Comparison of ENCODE assay signal across 24 mouse cellular contexts in the genomic region with DNA sequence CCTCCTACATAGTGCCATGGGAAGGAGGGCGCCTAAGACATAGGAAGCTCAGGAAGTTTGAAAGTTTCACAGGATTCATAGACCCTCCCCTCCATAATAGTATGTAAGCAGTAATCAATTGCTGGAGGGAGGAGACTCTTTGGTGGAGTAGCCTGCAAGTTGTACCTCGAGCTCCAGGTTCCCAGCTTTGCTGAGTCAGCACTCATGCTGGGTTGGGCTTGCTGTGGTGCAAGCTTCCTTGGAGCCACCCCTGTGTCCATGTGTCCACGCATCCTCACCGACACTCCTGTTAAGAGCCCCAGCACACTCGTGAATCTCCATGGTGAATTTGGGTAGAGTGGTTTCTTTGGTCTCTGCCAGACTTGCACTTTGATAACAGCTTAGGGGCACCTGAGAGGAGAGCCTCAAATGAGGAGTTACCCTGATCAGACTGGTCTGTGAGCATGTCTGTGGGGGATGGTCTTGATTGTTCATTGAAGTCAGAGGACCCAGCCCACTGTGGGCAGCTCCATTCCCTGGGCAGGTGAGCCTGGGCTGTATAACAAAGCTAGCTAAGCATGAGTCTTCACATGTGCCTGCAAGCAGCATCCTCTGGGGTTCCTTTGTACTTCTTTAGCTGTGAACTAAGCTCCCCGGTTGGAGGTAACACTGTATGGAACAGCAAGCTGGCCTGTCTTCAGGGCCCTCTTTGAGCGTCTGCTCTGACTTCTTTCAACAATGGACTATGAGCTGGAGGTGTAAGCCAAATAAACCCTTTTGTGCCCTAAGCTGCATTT.
DNase-seq lines count a peak whose midpoint lies in the region; ATAC-seq and TF ChIP-seq lines count a peak whose summit lies in the region.
"Had no signal": no experiment of that assay in that cellular context is flagged by ENCODE, and none has a peak within 500 bp of the region (broad histone marks: within the 10 kb centered on the region; RNA-seq: fewer than 3 reads in every experiment).

No protein-coding gene starts in this region.

- H3K4me2 ChIP-seq in midbrain, embryonic 11.5 days, result no peak overlapping the region
- no peak overlapping the region for H3K4me2 ChIP-seq in midbrain, embryonic 16.5 days (ENCODE audit: low read length)
- H3K4me2 ChIP-seq: embryonic facial prominence, embryonic 13.5 days; embryonic facial prominence, embryonic 15.5 days; forebrain, embryonic 12.5 days had no signal

- WGBS in midbrain, embryonic 11.5 days, result 78% methylated on average over 7 of the region's 7 CpGs
- 82% methylated on average over 7 of the region's 7 CpGs for WGBS in midbrain, embryonic 16.5 days

- DNase-seq in midbrain, embryonic 11.5 days (ENCODE audit: low spot score, missing footprints), result peak; percentile 65
- no peak for DNase-seq in ES-E14 (ENCODE audit: low read depth, low spot score)
- no peak for DNase-seq in thymus, postnatal 25 days
- DNase-seq in spleen, adult 12 weeks (ENCODE audit: low spot score), result no peak
- DNase-seq: adrenal gland, adult 8-10 months; adrenal gland, postnatal 14 days; adrenal gland, postnatal 36 days; cerebellum, adult 11 months; cerebellum, adult 18-20 months; cerebellum, adult 8-10 months; cerebellum, adult 9-11 months; cerebellum, postnatal 14 days; cerebellum, postnatal 36 days; embryo, embryonic 11 days had no signal

- peaks cover 2% of the 10 kb centered on the region; the same call in 1 of the 2 replicates for H3K9me3 ChIP-seq in midbrain, embryonic 11.5 days (ENCODE audit: control insufficient read depth, low read length)
- H3K9me3 ChIP-seq in midbrain, embryonic 16.5 days (replicated peaks; ENCODE audit: control insufficient read depth, low read length, poor library complexity, severe bottlenecking), result no peaks in the 10 kb centered on the region; the same call in 1 of the 2 replicates
- no peaks in the 10 kb centered on the region for H3K9me3 ChIP-seq in ES-E14 (ENCODE audit: control insufficient read depth, insufficient read depth, low read depth, low read length)
- H3K9me3 ChIP-seq: embryonic facial prominence, embryonic 15.5 days had no signal

- no peaks in the 10 kb centered on the region for H3K27me3 ChIP-seq in midbrain, embryonic 11.5 days (ENCODE audit: control insufficient read depth, insufficient read depth, low read length)
- no peaks in the 10 kb centered on the region for H3K27me3 ChIP-seq in midbrain, embryonic 16.5 days (ENCODE audit: control insufficient read depth, insufficient read depth, low read depth, low read length)
- H3K27me3 ChIP-seq: embryonic facial prominence, embryonic 13.5 days; embryonic facial prominence, embryonic 15.5 days; forebrain, embryonic 12.5 days; Patski had no signal

- no peak for ATAC-seq in midbrain, embryonic 11.5 days (ENCODE audit: low FRiP score)
- ATAC-seq in midbrain, embryonic 16.5 days, result no peak
- ATAC-seq: activated CD4-positive, CD25-positive, alpha-beta regulatory T cell, adult 4 months; forebrain, embryonic 14.5 days; forebrain, embryonic 16.5 days; Patski had no signal

- H3K4me1 ChIP-seq in midbrain, embryonic 11.5 days (ENCODE audit: control insufficient read depth, insufficient read depth, low read length), result no peaks in the 10 kb centered on the region
- H3K4me1 ChIP-seq in midbrain, embryonic 16.5 days (ENCODE audit: control insufficient read depth, insufficient read depth, low read length), result no peaks in the 10 kb centered on the region
- H3K4me1 ChIP-seq in ES-E14 (ENCODE audit: control insufficient read depth in 2 of 2, insufficient read depth in 2 of 2, low read length in 2 of 2, poor library complexity in 1 of 2), result peaks cover 0 to 3% of the 10 kb centered on the region in 2 experiments; a peak in 1 of 4 replicates
- H3K4me1 ChIP-seq: forebrain, embryonic 12.5 days had no signal

- no peak overlapping the region for H3K9ac ChIP-seq in midbrain, embryonic 11.5 days (ENCODE audit: low read length)
- H3K9ac ChIP-seq in midbrain, embryonic 16.5 days (ENCODE audit: low read depth, low read length), result no peak overlapping the region
- no peak overlapping the region for H3K9ac ChIP-seq in ES-E14 (ENCODE audit: insufficient read depth, low read depth, low read length, poor library complexity, severe bottlenecking)
- H3K9ac ChIP-seq: embryonic facial prominence, embryonic 13.5 days; embryonic facial prominence, embryonic 15.5 days; forebrain, embryonic 12.5 days had no signal

- H3K4me3 ChIP-seq in midbrain, embryonic 11.5 days (ENCODE audit: low read depth, low read length), result no peak overlapping the region
- H3K4me3 ChIP-seq in midbrain, embryonic 16.5 days (ENCODE audit: low read depth, low read length), result no peak overlapping the region
- no peak overlapping the region for H3K4me3 ChIP-seq in ES-E14 (ENCODE audit: insufficient read depth in 1 of 2, low read depth in 1 of 2, low read length in 2 of 2, poor library complexity in 1 of 2, severe bottlenecking in 1 of 2)
- H3K4me3 ChIP-seq: embryonic facial prominence, embryonic 13.5 days; embryonic facial prominence, embryonic 15.5 days; erythroblast, embryonic 14.5 days; forebrain, embryonic 10.5 days; forebrain, embryonic 12.5 days had no signal

- H3K27ac ChIP-seq in midbrain, embryonic 11.5 days (ENCODE audit: low read depth, low read length), result no peak overlapping the region
- no peak overlapping the region for H3K27ac ChIP-seq in midbrain, embryonic 16.5 days (ENCODE audit: low read length)
- H3K27ac ChIP-seq in ES-E14 (ENCODE audit: insufficient read depth, low read depth, low read length, poor library complexity, severe bottlenecking), result no peak overlapping the region
- H3K27ac ChIP-seq: embryonic facial prominence, embryonic 13.5 days; embryonic facial prominence, embryonic 15.5 days; forebrain, embryonic 10.5 days; forebrain, embryonic 12.5 days had no signal

- in situ Hi-C loops in ES-E14 (cut with MboI; ENCODE audit: low sequenced_read_pairs in 2 of 2, unreplicated experiment in 2 of 2), result no loop called here

- no peaks in the 10 kb centered on the region for H3K36me3 ChIP-seq in midbrain, embryonic 11.5 days (ENCODE audit: control insufficient read depth, insufficient read depth, low read length)
- no peaks in the 10 kb centered on the region for H3K36me3 ChIP-seq in midbrain, embryonic 16.5 days (ENCODE audit: control insufficient read depth, insufficient read depth, low read length)
- no peaks in the 10 kb centered on the region for H3K36me3 ChIP-seq in ES-E14 (ENCODE audit: control insufficient read depth, insufficient read depth, low read length, poor library complexity, severe bottlenecking)
- H3K36me3 ChIP-seq: embryonic facial prominence, embryonic 13.5 days; embryonic facial prominence, embryonic 15.5 days; forebrain, embryonic 10.5 days; forebrain, embryonic 12.5 days had no signal

TF ChIP-seq in ES-E14, 5 proteins besides CTCF, POLR2A, EP300 and RAD21:
- TF ChIP-seq ZC3H11A (IDR thresholded peaks at IDR 0.05; ENCODE audit: borderline replicate concordance, low read depth, low read length) (no peak), MAFK (IDR thresholded peaks at IDR 0.05; ENCODE audit: insufficient read depth, low read depth, low read length) (peak; percentile 89)
